Mouse (Mus musculus) liver, embryonic 14.5 days (tissue): ENCODE results near the gene Hnrnpa0. TPM values are rescaled to one million over a fixed set of nuclear protein-coding genes. Genes with fewer than 3 reads are reported as not detected.
"Not testable (repeated sequence)": the region's sequence is repeated elsewhere in the genome, so short reads cannot be mapped to it uniquely, and the experiment has no call there.

ENCODE experiments used
- ATAC-seq: fragments of 200-750 bp; cut with Nextera tagmentation; 2 replicates; pipeline ENCODE4 v1.8.0; 2017; ENCODE audit warnings: moderate number of reproducible peaks, mild to moderate bottlenecking, moderate library complexity; ENCODE audit not compliant: insufficient read depth
- DNase-seq, 3 experiments: peaks; one replicate each; pipeline ENCODE4 v3.0.0-alpha.2; 2012 to 2013; ENCODE audit warnings: low read depth in 3 of 3, low spot score in 3 of 3
- H3K27ac ChIP-seq: fragments of 300-500 bp; sonication (generic); 2 replicates; pipeline ENCODE4 v1.5.1; 2014; ENCODE audit warnings: moderate library complexity, mild to moderate bottlenecking, control low read depth, inconsistent platforms
- H3K27me3 ChIP-seq: fragments of 300-500 bp; sonication (generic); 2 replicates; pipeline ENCODE4 v1.6.1; 2014; ENCODE audit warnings: mild to moderate bottlenecking, low read length, moderate library complexity; ENCODE audit not compliant: control insufficient read depth, insufficient read depth
- H3K36me3 ChIP-seq: fragments of 300-500 bp; sonication (generic); replicated peaks from 2 replicates; pipeline ENCODE4 v1.6.1; 2014; ENCODE audit warnings: low read depth; ENCODE audit not compliant: control insufficient read depth, insufficient read depth
- H3K4me1 ChIP-seq, 2 experiments: fragments of 200-500 bp in 1 of 2; fragments of 300-500 bp in 1 of 2; sonication (generic) in 1 of 2; replicated peaks; 2 replicates each; pipeline ENCODE4 v1.6.1; 2012 to 2014; ENCODE audit warnings: antibody characterized with exemption in 1 of 2, inconsistent platforms in 1 of 2, low read length in 1 of 2; ENCODE audit not compliant: control insufficient read depth in 2 of 2, insufficient read depth in 2 of 2
- H3K4me2 ChIP-seq: fragments of 300-500 bp; sonication (generic); 2 replicates; pipeline ENCODE4 v1.6.1; 2014; ENCODE audit warnings: low read depth, mild to moderate bottlenecking, control low read depth, moderate library complexity
- H3K4me3 ChIP-seq, 2 experiments: fragments of 200-500 bp in 1 of 2; fragments of 300-500 bp in 1 of 2; sonication (generic) in 1 of 2; 2 replicates each; pipeline ENCODE4 v1.5.1; 2012 to 2014; ENCODE audit warnings: low read depth in 2 of 2, low read length in 2 of 2, mild to moderate bottlenecking in 2 of 2, control low read depth in 1 of 2, inconsistent platforms in 1 of 2, moderate library complexity in 1 of 2; ENCODE audit not compliant: insufficient read depth in 1 of 2
- H3K9ac ChIP-seq: fragments of 300-500 bp; sonication (generic); replicated peaks from 2 replicates; pipeline ENCODE4 v1.6.1; 2014; ENCODE audit warnings: mild to moderate bottlenecking, control low read depth, moderate library complexity
- H3K9me3 ChIP-seq: fragments of 300-500 bp; sonication (generic); 2 replicates; pipeline ENCODE4 v1.6.1; 2016; ENCODE audit warnings: low read length, mixed read lengths; ENCODE audit not compliant: control insufficient read depth
- CTCF ChIP-seq: IDR thresholded peaks from 2 replicates; pipeline ENCODE4 v1.5.1; 2016; ENCODE audit warnings: antibody characterized with exemption, low read depth, control low read depth
- EP300 ChIP-seq: IDR thresholded peaks from 2 replicates; pipeline ENCODE4 v1.6.1; 2016; ENCODE audit warnings: antibody characterized with exemption, low read depth
- WGBS: fragments of 180-500 bp; shearing (Covaris S2); extraction: QIAGEN DNeasy Blood & Tissue Kit; methylation state at CpG from one replicate; pipeline ENCODE4 v1.1.7; 2014; ENCODE audit not compliant: insufficient replicate concordance; 5-methylcytosine and 5-hydroxymethylcytosine counted together
- polyA plus RNA-seq, 2 experiments: library from polyadenylated mRNA; depleted of rRNA in 1 of 2; stranded (reverse) in 1 of 2; unstranded in 1 of 2; fragments of >200 nt; fragmentation: Nextera tagmentation in 1 of 2; extraction: Ambion mirVana in 1 of 2; gene quantifications; 2 replicates each; pipeline versions ENCODE4 v1.2.1 to v1.2.3; 2012 to 2014

Gene Hnrnpa0
- polyA plus RNA-seq, 2 experiments, result 9.7 to 62.9 TPM

GRCm38 (mm10) chr13:58147760-58148159 is 19.4 kb upstream of the Hnrnpa0 start:
- WGBS, result 71% methylated on average over 1 of the region's 1 CpGs
- Histone ChIP-seq H3K4me1 (peaks cover 0 to 8% of the 10 kb centered on the region in 2 experiments; a peak in 1 of 4 replicates), H3K9me3 (no peaks in the 10 kb centered on the region), H3K27me3 (no peaks in the 10 kb centered on the region; the same call in 1 of the 2 replicates), H3K4me3 (no peak overlapping the region), H3K36me3 (no peaks in the 10 kb centered on the region), H3K9ac (no peak overlapping the region), H3K27ac (no peak overlapping the region), H3K4me2 (peak overlapping the region; percentile 83)
- TF ChIP-seq CTCF, result no peak
- no peak for TF ChIP-seq EP300
- ATAC-seq (no peak), DNase-seq (no peak)

GRCm38 (mm10) chr13:58146603-58147002 is 18.2 kb upstream of the Hnrnpa0 start:
- H3K36me3 ChIP-seq, H3K4me3 ChIP-seq, DNase-seq, ATAC-seq, H3K9me3 ChIP-seq, H3K4me1 ChIP-seq, H3K27me3 ChIP-seq, H3K27ac ChIP-seq, H3K4me2 ChIP-seq, H3K9ac ChIP-seq: not testable (repeated sequence)
- 87% methylated on average over 8 of the region's 8 CpGs for WGBS

- H3K9ac ChIP-seq, result no peak overlapping the region
- H3K4me1 ChIP-seq, result peaks cover 8 to 9% of the 10 kb centered on the region in 2 experiments
- DNase-seq (no peak), ATAC-seq (no peak)
- no peaks in the 10 kb centered on the region for H3K9me3 ChIP-seq
- H3K4me2 ChIP-seq, result no peak overlapping the region
- H3K4me3 ChIP-seq, result no peak overlapping the region
- WGBS, result 66% methylated on average over 3 of the region's 3 CpGs
- no peak overlapping the region for H3K27ac ChIP-seq
- TF ChIP-seq CTCF (peak; percentile 23; the same call in 1 of the 2 replicates), EP300 (no peak)
- no peaks in the 10 kb centered on the region for H3K27me3 ChIP-seq
- H3K36me3 ChIP-seq, result no peaks in the 10 kb centered on the region; the same call in 1 of the 2 replicates
These were observed 3.3 kb upstream of the Hnrnpa0 start for GRCm38 (mm10) chr13:58131692-58132091.

DNA sequence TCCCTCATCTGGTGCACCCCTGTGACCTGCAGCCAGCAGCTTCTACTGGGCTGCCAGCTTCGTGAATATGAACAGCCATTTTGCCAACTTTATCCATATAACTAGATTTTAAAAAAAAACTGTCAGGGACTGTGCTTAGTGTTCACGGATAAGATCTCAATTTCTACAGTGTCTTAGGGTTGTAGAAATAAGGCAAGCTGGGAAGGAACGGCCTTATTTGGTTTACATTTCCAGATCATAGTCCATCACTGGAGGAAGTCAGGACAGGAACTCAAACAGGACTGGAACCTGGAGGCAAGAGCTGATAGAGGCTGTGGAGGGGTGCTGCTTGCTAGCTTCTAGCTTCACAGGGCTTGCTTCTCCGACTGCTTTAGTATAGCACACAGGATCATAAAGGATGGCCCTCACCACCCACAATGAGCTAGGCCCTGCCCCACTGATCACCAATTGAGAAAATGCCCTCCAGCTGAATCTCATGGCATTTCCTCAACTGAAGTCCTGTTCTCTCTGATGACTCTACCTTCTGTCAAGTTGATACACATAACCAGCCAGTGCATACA is 1.4 kb upstream of the Hnrnpa0 start:
- H3K36me3 ChIP-seq, result peaks cover 9% of the 10 kb centered on the region
- peak overlapping the region; percentile 97 for H3K9ac ChIP-seq
- H3K4me1 ChIP-seq, result peaks cover 10 to 15% of the 10 kb centered on the region in 2 experiments
- DNase-seq (no peak), ATAC-seq (no peak)
- no peaks in the 10 kb centered on the region for H3K27me3 ChIP-seq
- WGBS, result 11% methylated on average over 4 of the region's 4 CpGs
- H3K27ac ChIP-seq, result peak overlapping the region; percentile 81
- TF ChIP-seq CTCF (no peak), EP300 (no peak)
- peak overlapping the region; percentile 69 to 93 for H3K4me3 ChIP-seq
- H3K9me3 ChIP-seq, result no peaks in the 10 kb centered on the region
- peak overlapping the region; percentile 85 for H3K4me2 ChIP-seq

GRCm38 (mm10) chr13:58128768-58129671 is 664 bp upstream of the Hnrnpa0 start:
- TF ChIP-seq EP300 (no peak), CTCF (0 out of 2 replicates have a peak, but pooled peaks have one; percentile 3)
- no peaks in the 10 kb centered on the region for H3K27me3 ChIP-seq
- DNase-seq (peak; percentile 90 to 91 (median 90)), ATAC-seq (peak; percentile 94)
- peak overlapping the region; percentile 81 for H3K27ac ChIP-seq
- H3K4me2 ChIP-seq, result peak overlapping the region; percentile 85
- H3K9me3 ChIP-seq, result no peaks in the 10 kb centered on the region
- H3K36me3 ChIP-seq, result peaks cover 9% of the 10 kb centered on the region
- peak overlapping the region; percentile 97 for H3K9ac ChIP-seq
- peaks cover 13 to 19% of the 10 kb centered on the region in 2 experiments for H3K4me1 ChIP-seq
- H3K4me3 ChIP-seq, result peak overlapping the region; percentile 70 to 93
- under 1% methylated on average over 80 of the region's 83 CpGs for WGBS
